In the genomic region with DNA sequence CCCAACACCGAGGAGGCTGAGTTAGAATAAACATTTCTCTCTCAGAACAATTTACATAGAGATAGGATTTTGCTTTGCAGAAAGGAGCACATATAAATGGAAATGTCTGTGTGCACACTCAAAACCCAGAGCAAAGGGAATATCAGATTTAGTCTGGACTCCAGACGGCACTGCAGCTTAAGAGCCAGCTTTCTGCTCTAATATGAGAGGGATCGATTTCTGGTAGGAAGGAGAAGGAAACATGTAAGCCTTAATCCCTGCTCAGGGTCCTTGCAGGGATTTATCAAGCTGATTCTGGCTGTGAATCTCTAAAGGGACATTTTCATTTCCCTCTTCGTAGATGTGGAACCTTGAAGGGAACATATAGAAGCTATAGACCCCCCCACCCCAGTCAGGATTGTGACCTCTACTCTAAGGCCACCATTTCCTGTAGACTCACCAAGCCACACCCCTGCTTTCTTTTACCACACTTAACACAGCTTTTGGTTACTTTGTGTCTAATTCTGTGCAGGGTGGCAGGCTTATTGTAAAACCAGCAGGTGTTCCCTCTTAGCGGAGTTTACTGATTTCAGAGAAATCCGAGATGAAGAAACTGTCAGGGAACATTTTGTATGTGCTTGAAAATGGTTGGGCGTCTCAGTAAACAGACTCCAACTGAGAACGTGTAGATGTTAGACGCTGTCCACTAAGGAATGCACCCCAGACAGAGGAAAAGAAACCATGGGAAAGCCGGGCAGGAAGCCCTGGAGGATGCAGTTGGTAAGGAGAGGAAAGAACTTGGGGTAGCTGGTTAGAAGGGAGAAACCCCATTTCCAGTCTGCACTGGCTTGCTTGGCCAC, we compare ENCODE assay signal across 9 mouse cellular contexts. TPM values are rescaled to one million over a fixed set of nuclear protein-coding genes. Genes with fewer than 3 reads are reported as not detected.
DNase-seq lines count a peak whose midpoint lies in the region; ATAC-seq and TF ChIP-seq lines count a peak whose summit lies in the region.
"Had no signal": no experiment of that assay in that cellular context is flagged by ENCODE, and none has a peak within 500 bp of the region (broad histone marks: within the 10 kb centered on the region; RNA-seq: fewer than 3 reads in every experiment).

No protein-coding gene starts in this region.

- no peak for DNase-seq in kidney, adult 18-20 months
- no peak for DNase-seq in midbrain, postnatal 0 days (ENCODE audit: low spot score)
- DNase-seq in thymus, postnatal 10 days (ENCODE audit: low spot score in 2 of 2): no peak
- DNase-seq in left cerebral cortex, postnatal 10 days (ENCODE audit: extremely low spot score in 1 of 2, low spot score in 2 of 2): no peak
- no peak for DNase-seq in thymus, postnatal 4 days
- DNase-seq: layer of hippocampus, postnatal 36 days had no signal

- intact Hi-C loops in left cerebral cortex, postnatal 10 days (cut with DNase I): no loop called here

- WGBS in kidney, embryonic 16.5 days: 18% methylated on average over 10 of the region's 10 CpGs
- 44% methylated on average over 10 of the region's 10 CpGs for WGBS in hindbrain, embryonic 12.5 days
- WGBS in midbrain, postnatal 0 days: 33% methylated on average over 10 of the region's 10 CpGs

- H3K4me1 ChIP-seq in kidney, embryonic 16.5 days (ENCODE audit: insufficient read depth, low read length): peaks cover 19% of the 10 kb centered on the region
- H3K4me1 ChIP-seq in hindbrain, embryonic 12.5 days: no peaks in the 10 kb centered on the region
- H3K4me1 ChIP-seq in midbrain, postnatal 0 days (ENCODE audit: insufficient read depth, low read length): peaks cover 4% of the 10 kb centered on the region; the same call in 1 of the 2 replicates

- H3K36me3 ChIP-seq in kidney, embryonic 16.5 days (ENCODE audit: insufficient read depth, low read length): no peaks in the 10 kb centered on the region
- no peaks in the 10 kb centered on the region for H3K36me3 ChIP-seq in hindbrain, embryonic 12.5 days
- H3K36me3 ChIP-seq in midbrain, postnatal 0 days (ENCODE audit: insufficient read depth, low read length): no peaks in the 10 kb centered on the region

- no peak overlapping the region for H3K9ac ChIP-seq in kidney, embryonic 16.5 days (replicated peaks; ENCODE audit: low read length)
- no peak overlapping the region for H3K9ac ChIP-seq in hindbrain, embryonic 12.5 days
- H3K9ac ChIP-seq in midbrain, postnatal 0 days (replicated peaks; ENCODE audit: low read length, poor library complexity, severe bottlenecking): no peak overlapping the region

- ATAC-seq in kidney, embryonic 16.5 days (ENCODE audit: low FRiP score, low TSS enrichment): 0 out of 2 replicates have a peak, but pooled peaks have one; percentile 15
- 0 out of 2 replicates have a peak, but pooled peaks have one; percentile 36 for ATAC-seq in common myeloid progenitor, adult 5-6 weeks (replicated peaks; ENCODE audit: low read depth, poor library complexity, severe bottlenecking)
- no peak for ATAC-seq in hindbrain, embryonic 12.5 days (ENCODE audit: low FRiP score)
- no peak for ATAC-seq in midbrain, postnatal 0 days (ENCODE audit: low FRiP score)

- no peak overlapping the region for H3K4me2 ChIP-seq in kidney, embryonic 16.5 days (replicated peaks; ENCODE audit: low read depth, low read length)
- H3K4me2 ChIP-seq in hindbrain, embryonic 12.5 days (replicated peaks): no peak overlapping the region
- no peak overlapping the region for H3K4me2 ChIP-seq in midbrain, postnatal 0 days (ENCODE audit: low read depth, low read length, poor library complexity, severe bottlenecking)

- H3K27me3 ChIP-seq in kidney, embryonic 16.5 days (ENCODE audit: insufficient read depth, low read length): no peaks in the 10 kb centered on the region
- H3K27me3 ChIP-seq in hindbrain, embryonic 12.5 days: no peaks in the 10 kb centered on the region
- no peaks in the 10 kb centered on the region for H3K27me3 ChIP-seq in midbrain, postnatal 0 days (ENCODE audit: insufficient read depth, low read length)

- no peak overlapping the region for H3K4me3 ChIP-seq in kidney, embryonic 16.5 days (ENCODE audit: low read length)
- no peak overlapping the region for H3K4me3 ChIP-seq in hindbrain, embryonic 12.5 days
- no peak overlapping the region for H3K4me3 ChIP-seq in midbrain, postnatal 0 days (ENCODE audit: low read depth, low read length)

- no peaks in the 10 kb centered on the region for H3K9me3 ChIP-seq in kidney, embryonic 16.5 days (ENCODE audit: low read length)
- H3K9me3 ChIP-seq in hindbrain, embryonic 12.5 days (replicated peaks): no peaks in the 10 kb centered on the region
- no peaks in the 10 kb centered on the region for H3K9me3 ChIP-seq in midbrain, postnatal 0 days (ENCODE audit: low read length)

- H3K27ac ChIP-seq in kidney, embryonic 16.5 days (ENCODE audit: low read length): peak overlapping the region; percentile 39; the same call in 1 of the 2 replicates
- H3K27ac ChIP-seq in hindbrain, embryonic 12.5 days: peak overlapping the region; percentile 66; the same call in 1 of the 2 replicates
- H3K27ac ChIP-seq in midbrain, postnatal 0 days (ENCODE audit: low read depth, low read length): peak overlapping the region; percentile 58; the same call in 1 of the 2 replicates

- TF ChIP-seq CTCF in midbrain, postnatal 0 days (IDR thresholded peaks at IDR 0.05): no peak

RNA-seq across cellular contexts. Expression of a gene that starts 20.9 kb away (rescaled TPM):
- polyA plus RNA-seq in kidney, embryonic 16.5 days (2015; fragmentation: Nextera tagmentation; extraction: Ambion mirVana): 0.96 and 1.1 TPM in 2 replicates
- total RNA-seq in common myeloid progenitor, adult 5-6 weeks (2017): 0.34 and 0.50 TPM in 2 replicates
- 0.37 and 0.63 TPM in 2 replicates for polyA plus RNA-seq in hindbrain, embryonic 12.5 days (2016; fragmentation: Nextera tagmentation; extraction: Ambion mirVana)
- total RNA-seq in midbrain, postnatal 0 days (2014; rRNA removed): 1.9 TPM in 2 replicates
- polyA plus RNA-seq in midbrain, postnatal 0 days (2015; fragmentation: Nextera tagmentation; extraction: Ambion mirVana): 0.30 and 0.42 TPM in 2 replicates
- 1 to 10 TPM; 4.7 to 5.2 TPM for total RNA-seq in left cerebral cortex, postnatal 10 days (2021)

Comparison
In these comparisons a context has a peak if more than half of its experiments do, and no peak if none do; other contexts are left out.
1. ATAC-seq: peak in kidney, embryonic 16.5 days (single experiment) and common myeloid progenitor, adult 5-6 weeks (single experiment); none in hindbrain, embryonic 12.5 days (single experiment) and midbrain, postnatal 0 days (single experiment).
2. Peak in every context shown above with its lines, with median percentiles within 50 percentile points of each other: H3K27ac ChIP-seq.